Mouse (Mus musculus): ENCODE measurements around the gene Olfr625-ps1. TPM values are rescaled to one million over a fixed set of nuclear protein-coding genes. Genes with fewer than 3 reads are reported as not detected.
"Not testable (repeated sequence)": the region's sequence is repeated elsewhere in the genome, so short reads cannot be mapped to it uniquely, and the experiment has no call there.

The Olfr625-ps1 gene
- polyA plus RNA-seq, 1 experiment from 2014 or later = not detected

DNA sequence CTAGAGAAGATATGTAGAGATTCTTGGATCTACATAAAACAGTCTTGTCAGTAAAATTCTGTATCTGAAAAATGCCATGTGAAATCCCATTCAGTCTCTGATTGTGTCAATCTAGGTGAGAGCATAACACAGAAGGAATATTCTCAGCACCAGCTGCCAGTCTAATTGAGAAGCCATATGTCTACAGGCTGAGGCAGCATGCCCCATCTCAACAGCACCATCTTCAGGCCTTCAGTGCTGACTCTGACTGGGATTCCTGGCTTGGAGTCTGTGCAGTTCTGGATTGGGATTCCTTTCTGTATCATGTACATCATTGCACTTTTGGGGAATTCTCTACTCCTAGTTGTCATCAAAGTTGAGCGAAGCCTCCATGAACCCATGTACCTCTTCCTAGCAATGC lies 33.9 kb downstream of the Olfr625-ps1 start:
- not testable (repeated sequence) for H3K27me3 ChIP-seq (ENCODE audit: control insufficient read depth, insufficient read depth, low read depth, low read length); H3K4me1 ChIP-seq (ENCODE audit: control insufficient read depth, low read depth, low read length); H3K36me3 ChIP-seq (ENCODE audit: control insufficient read depth, insufficient read depth); H3K9ac ChIP-seq (ENCODE audit: low read depth, low read length); ATAC-seq (ENCODE audit: low read depth); H3K27ac ChIP-seq (ENCODE audit: low read length); H3K9me3 ChIP-seq (replicated peaks; ENCODE audit: control insufficient read depth, low read length); H3K4me3 ChIP-seq (ENCODE audit: low read depth, low read length); H3K4me2 ChIP-seq (ENCODE audit: low read depth, low read length)
- WGBS (ENCODE audit: insufficient replicate concordance) = 75% methylated on average over 1 of the region's 1 CpGs

DNA sequence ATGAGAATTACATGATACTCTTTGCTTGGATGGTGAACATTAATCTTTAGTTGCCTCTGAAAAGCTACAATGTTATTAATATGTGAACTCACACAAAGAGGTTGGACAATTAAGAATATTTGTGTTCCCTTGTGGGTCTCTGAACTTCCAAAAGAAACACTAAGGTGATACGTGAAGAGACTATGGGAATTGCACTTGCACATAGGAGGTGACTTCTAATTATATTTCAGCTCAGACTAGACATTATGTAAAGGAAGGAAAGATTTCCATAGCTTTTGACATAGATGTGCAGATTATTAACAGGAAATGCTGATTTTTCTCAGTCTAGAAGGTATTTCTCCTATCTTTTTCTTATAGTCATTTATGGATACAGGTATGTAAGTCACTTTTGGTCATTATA lies 47.6 kb downstream of the Olfr625-ps1 start, which contains the start of gene Olfr628:
Gene Olfr628, plus strand, starts transcription at position 301 of the 400 bp plus-strand sequence.
- WGBS (ENCODE audit: insufficient replicate concordance) = 70% methylated on average over 1 of the region's 1 CpGs
- Histone ChIP-seq H3K4me2 (ENCODE audit: low read depth, low read length) (no peak within 1 kb of the TSS), H3K36me3 (ENCODE audit: control insufficient read depth, insufficient read depth) (no peaks in the 10 kb centered on the region), H3K27ac (ENCODE audit: low read length) (no peak within 1 kb of the TSS), H3K9me3 (replicated peaks; ENCODE audit: control insufficient read depth, low read length) (no peaks in the 10 kb centered on the region), H3K9ac (ENCODE audit: low read depth, low read length) (no peak within 1 kb of the TSS), H3K27me3 (ENCODE audit: control insufficient read depth, insufficient read depth, low read depth, low read length) (no peaks in the 10 kb centered on the region), H3K4me1 (ENCODE audit: control insufficient read depth, low read depth, low read length) (no peaks in the 10 kb centered on the region), H3K4me3 (ENCODE audit: low read depth, low read length) (no peak within 1 kb of the TSS)
- no peak for ATAC-seq (ENCODE audit: low read depth)

Other genes starting within 250 kb of the Olfr625-ps1 start
- gene Olfr605, start 237.3 kb upstream of the Olfr625-ps1 start, polyA plus RNA-seq (2015; fragmentation: Nextera tagmentation; extraction: Ambion mirVana) = not detected in 2 replicates
- not detected in 2 replicates for gene Olfr606, start 233.7 kb upstream of the Olfr625-ps1 start, polyA plus RNA-seq (2015; fragmentation: Nextera tagmentation; extraction: Ambion mirVana)
- not detected in 2 replicates for gene Olfr607, start 218.6 kb upstream of the Olfr625-ps1 start, polyA plus RNA-seq (2015; fragmentation: Nextera tagmentation; extraction: Ambion mirVana)
- gene Olfr608, start 212.8 kb upstream of the Olfr625-ps1 start, polyA plus RNA-seq (2015; fragmentation: Nextera tagmentation; extraction: Ambion mirVana) = not detected in 2 replicates
- not detected in 2 replicates for gene Olfr609, start 184.7 kb upstream of the Olfr625-ps1 start, polyA plus RNA-seq (2015; fragmentation: Nextera tagmentation; extraction: Ambion mirVana)
- not detected in 2 replicates for gene Olfr610, start 170.6 kb upstream of the Olfr625-ps1 start, polyA plus RNA-seq (2015; fragmentation: Nextera tagmentation; extraction: Ambion mirVana)
- not detected in 2 replicates for gene Olfr611, start 161.9 kb upstream of the Olfr625-ps1 start, polyA plus RNA-seq (2015; fragmentation: Nextera tagmentation; extraction: Ambion mirVana)
- gene Olfr612, start 140.0 kb upstream of the Olfr625-ps1 start, polyA plus RNA-seq (2015; fragmentation: Nextera tagmentation; extraction: Ambion mirVana) = not detected in 2 replicates
- gene Olfr613, start 134.6 kb upstream of the Olfr625-ps1 start, polyA plus RNA-seq (2015; fragmentation: Nextera tagmentation; extraction: Ambion mirVana) = not detected in 2 replicates
- gene Olfr615, start 126.6 kb upstream of the Olfr625-ps1 start, polyA plus RNA-seq (2015; fragmentation: Nextera tagmentation; extraction: Ambion mirVana) = not detected in 2 replicates
- not detected in 2 replicates for gene Olfr616, start 113.6 kb upstream of the Olfr625-ps1 start, polyA plus RNA-seq (2015; fragmentation: Nextera tagmentation; extraction: Ambion mirVana)
- gene Olfr617, start 109.7 kb upstream of the Olfr625-ps1 start, polyA plus RNA-seq (2015; fragmentation: Nextera tagmentation; extraction: Ambion mirVana) = not detected in 2 replicates
- gene Olfr618, start 92.6 kb upstream of the Olfr625-ps1 start, polyA plus RNA-seq (2015; fragmentation: Nextera tagmentation; extraction: Ambion mirVana) = not detected in 2 replicates
- not detected in 2 replicates for gene Olfr619, start 82.1 kb upstream of the Olfr625-ps1 start, polyA plus RNA-seq (2015; fragmentation: Nextera tagmentation; extraction: Ambion mirVana)
- not detected in 2 replicates for gene Olfr620, start 70.2 kb upstream of the Olfr625-ps1 start, polyA plus RNA-seq (2015; fragmentation: Nextera tagmentation; extraction: Ambion mirVana)
- not detected in 2 replicates for gene Olfr622, start 40.0 kb upstream of the Olfr625-ps1 start, polyA plus RNA-seq (2015; fragmentation: Nextera tagmentation; extraction: Ambion mirVana)
- not detected in 2 replicates for gene Olfr623, start 19.0 kb upstream of the Olfr625-ps1 start, polyA plus RNA-seq (2015; fragmentation: Nextera tagmentation; extraction: Ambion mirVana)
- gene Olfr624, start 11.5 kb upstream of the Olfr625-ps1 start, polyA plus RNA-seq (2015; fragmentation: Nextera tagmentation; extraction: Ambion mirVana) = 0.02 TPM in 2 replicates
- gene Olfr243, start 32.0 kb downstream of the Olfr625-ps1 start, polyA plus RNA-seq (2015; fragmentation: Nextera tagmentation; extraction: Ambion mirVana) = not detected in 2 replicates
- gene Olfr628, start 47.7 kb downstream of the Olfr625-ps1 start, polyA plus RNA-seq (2015; fragmentation: Nextera tagmentation; extraction: Ambion mirVana) = not detected in 2 replicates
- 0.07 TPM in 1 of 2 replicates, not detected in the other for gene Olfr629, start 62.2 kb downstream of the Olfr625-ps1 start, polyA plus RNA-seq (2015; fragmentation: Nextera tagmentation; extraction: Ambion mirVana)
- not detected in 2 replicates for gene Olfr630, start 74.6 kb downstream of the Olfr625-ps1 start, polyA plus RNA-seq (2015; fragmentation: Nextera tagmentation; extraction: Ambion mirVana)
- gene Olfr69, start 88.9 kb downstream of the Olfr625-ps1 start, polyA plus RNA-seq (2015; fragmentation: Nextera tagmentation; extraction: Ambion mirVana) = not detected in 2 replicates
- not detected in 2 replicates for gene Olfr68, start 97.0 kb downstream of the Olfr625-ps1 start, polyA plus RNA-seq (2015; fragmentation: Nextera tagmentation; extraction: Ambion mirVana)
- gene Olfr67, start 109.1 kb downstream of the Olfr625-ps1 start, polyA plus RNA-seq (2015; fragmentation: Nextera tagmentation; extraction: Ambion mirVana) = not detected in 2 replicates
- gene Hbb-bt, start 131.3 kb downstream of the Olfr625-ps1 start, polyA plus RNA-seq (2015; fragmentation: Nextera tagmentation; extraction: Ambion mirVana) = 43,947 and 47,652 TPM in 2 replicates
- 113,562 and 115,549 TPM in 2 replicates for gene Hbb-bs, start 145.4 kb downstream of the Olfr625-ps1 start, polyA plus RNA-seq (2015; fragmentation: Nextera tagmentation; extraction: Ambion mirVana)
- 0.22 TPM in 1 of 2 replicates, not detected in the other for gene Hbb-bh2, start 157.8 kb downstream of the Olfr625-ps1 start, polyA plus RNA-seq (2015; fragmentation: Nextera tagmentation; extraction: Ambion mirVana)
- 24.9 and 31.8 TPM in 2 replicates for gene Hbb-bh1, start 160.4 kb downstream of the Olfr625-ps1 start, polyA plus RNA-seq (2015; fragmentation: Nextera tagmentation; extraction: Ambion mirVana)
- 114 and 115 TPM in 2 replicates for gene Hbb-y, start 170.5 kb downstream of the Olfr625-ps1 start, polyA plus RNA-seq (2015; fragmentation: Nextera tagmentation; extraction: Ambion mirVana)
- gene Olfr66, start 203.5 kb downstream of the Olfr625-ps1 start, polyA plus RNA-seq (2015; fragmentation: Nextera tagmentation; extraction: Ambion mirVana) = not detected in 2 replicates
- not detected in 2 replicates for gene Olfr64, start 211.8 kb downstream of the Olfr625-ps1 start, polyA plus RNA-seq (2015; fragmentation: Nextera tagmentation; extraction: Ambion mirVana)
- gene Olfr65, start 220.8 kb downstream of the Olfr625-ps1 start, polyA plus RNA-seq (2015; fragmentation: Nextera tagmentation; extraction: Ambion mirVana) = not detected in 2 replicates
- gene Olfr631, start 246.1 kb downstream of the Olfr625-ps1 start, polyA plus RNA-seq (2015; fragmentation: Nextera tagmentation; extraction: Ambion mirVana) = 0.13 TPM in 1 of 2 replicates, not detected in the other